Mouse (Mus musculus) MEL (cell line): ENCODE data around the gene Nnat. TPM values are rescaled to one million over a fixed set of nuclear protein-coding genes. Genes with fewer than 3 reads are reported as not detected.
A peak's percentile ranks its signal among the peaks of the same experiment; 100 is the strongest.

Experiments
- DNase-seq: peaks from one replicate; pipeline ENCODE4 v3.0.0; 2011; ENCODE audit warnings: low read depth, low spot score
- H3K27ac ChIP-seq: 2 replicates; pipeline ENCODE4 v1.5.1; 2012; ENCODE audit warnings: low read depth, mild to moderate bottlenecking, control low read depth, low read length, moderate library complexity; ENCODE audit not compliant: control insufficient read depth
- H3K27me3 ChIP-seq, 2 experiments: fragments of 150-350 bp in 1 of 2; sonication (generic) in 1 of 2; 2 replicates each; pipeline ENCODE4 v1.6.1; 2012; ENCODE audit warnings: low read length in 2 of 2, mild to moderate bottlenecking in 2 of 2, improper control_type of control experiment in 1 of 2, moderate library complexity in 1 of 2; ENCODE audit not compliant: insufficient read depth in 2 of 2, control insufficient read depth in 1 of 2
- H3K36me3 ChIP-seq, 2 experiments: 2 replicates each; pipeline ENCODE4 v1.6.1; 2012 to 2014; ENCODE audit warnings: low read length in 2 of 2, improper control_type of control experiment in 1 of 2, inconsistent platforms in 1 of 2, mild to moderate bottlenecking in 1 of 2; ENCODE audit not compliant: insufficient read depth in 2 of 2, control insufficient read depth in 1 of 2
- H3K4me1 ChIP-seq, 2 experiments: fragments of 150-350 bp in 1 of 2; sonication (generic) in 1 of 2; 2 replicates each; pipeline ENCODE4 v1.6.1; 2012; ENCODE audit warnings: low read length in 2 of 2, improper control_type of control experiment in 1 of 2, mild to moderate bottlenecking in 1 of 2; ENCODE audit not compliant: insufficient read depth in 2 of 2, control insufficient read depth in 1 of 2
- H3K4me3 ChIP-seq, 2 experiments: fragments of 150-350 bp in 1 of 2; sonication (generic) in 1 of 2; 2 replicates each; pipeline ENCODE4 v1.5.1; 2012; ENCODE audit warnings: low read depth in 2 of 2, low read length in 2 of 2, mild to moderate bottlenecking in 2 of 2, moderate library complexity in 2 of 2, control low read depth in 1 of 2, improper control_type of control experiment in 1 of 2; ENCODE audit not compliant: control insufficient read depth in 1 of 2, insufficient read depth in 1 of 2
- H3K79me2 ChIP-seq: 2 replicates; pipeline ENCODE4 v1.6.1; 2012; ENCODE audit warnings: mild to moderate bottlenecking, low read length, moderate library complexity; ENCODE audit not compliant: control insufficient read depth, poor library complexity, insufficient read depth
- H3K9ac ChIP-seq: 2 replicates; pipeline ENCODE4 v1.6.1; 2012; ENCODE audit warnings: low read depth, mild to moderate bottlenecking, control low read depth, low read length, moderate library complexity; ENCODE audit not compliant: control insufficient read depth, poor library complexity, severe bottlenecking
- H3K9me3 ChIP-seq: fragments of 150-350 bp; sonication (generic); replicated peaks from 2 replicates; pipeline ENCODE4 v1.6.1; 2012; ENCODE audit warnings: mild to moderate bottlenecking, low read length, improper control_type of control experiment, moderate library complexity; ENCODE audit not compliant: insufficient read depth
- BHLHE40 ChIP-seq: IDR thresholded peaks from 2 replicates; pipeline ENCODE4 v1.6.1; 2012; ENCODE audit warnings: low read depth, mild to moderate bottlenecking, inconsistent platforms, low read length, improper control_type of control experiment, borderline replicate concordance
- CTCF ChIP-seq, 3 experiments: IDR thresholded peaks in 2 of 3; conservative IDR thresholded peaks in 1 of 3; 2 replicates each; pipeline ENCODE4 v1.5.1; 2011 to 2012; ENCODE audit warnings: low read length in 3 of 3, low read depth in 2 of 3, mild to moderate bottlenecking in 2 of 3, improper control_type of control experiment in 1 of 3, inconsistent platforms in 1 of 3, mixed read lengths in 1 of 3, moderate library complexity in 1 of 3; ENCODE audit not compliant: control insufficient read depth in 1 of 3, insufficient read depth in 1 of 3, poor library complexity in 1 of 3, severe bottlenecking in 1 of 3
- EP300 ChIP-seq, 2 experiments: IDR thresholded peaks; 2 replicates each; pipeline ENCODE4 v1.6.1; 2011; ENCODE audit warnings: improper control_type of control experiment in 2 of 2, low read length in 2 of 2, low read depth in 1 of 2, mild to moderate bottlenecking in 1 of 2
- ETS1 ChIP-seq: IDR thresholded peaks from 2 replicates; pipeline ENCODE4 v1.6.1; 2012; ENCODE audit warnings: low read depth, mild to moderate bottlenecking, inconsistent platforms, low read length, improper control_type of control experiment, moderate library complexity
- GATA1 ChIP-seq: IDR thresholded peaks from 2 replicates; pipeline ENCODE4 v1.6.1; 2011; ENCODE audit warnings: low read depth, low read length, improper control_type of control experiment
- JUND ChIP-seq: IDR thresholded peaks from 2 replicates; pipeline ENCODE4 v1.6.1; 2011; ENCODE audit warnings: low read depth, mild to moderate bottlenecking, improper control_type of control experiment, low read length
- MAX ChIP-seq: IDR thresholded peaks from 2 replicates; pipeline ENCODE4 v1.6.1; 2011; ENCODE audit warnings: low read length, improper control_type of control experiment
- MEF2A ChIP-seq: IDR thresholded peaks from 2 replicates; pipeline ENCODE4 v1.6.1; 2014; ENCODE audit warnings: low read depth, mild to moderate bottlenecking, inconsistent platforms, low read length, improper control_type of control experiment; ENCODE audit not compliant: poor library complexity, insufficient replicate concordance, severe bottlenecking; ENCODE audit errors: extremely low read depth
- MYC ChIP-seq: IDR thresholded peaks from 2 replicates; pipeline ENCODE4 v1.6.1; 2011; ENCODE audit warnings: low read depth, mild to moderate bottlenecking, low read length, improper control_type of control experiment, moderate library complexity
- NELFE ChIP-seq: IDR thresholded peaks from 2 replicates; pipeline ENCODE4 v1.6.1; 2011; ENCODE audit warnings: low read depth, low read length, improper control_type of control experiment
- NRF1 ChIP-seq: IDR thresholded peaks from 2 replicates; pipeline ENCODE4 v1.6.1; 2014; ENCODE audit warnings: low read depth, mild to moderate bottlenecking, inconsistent platforms, low read length, improper control_type of control experiment, moderate library complexity; ENCODE audit not compliant: poor library complexity, insufficient read depth, severe bottlenecking
- POLR2AphosphoS5 ChIP-seq: IDR thresholded peaks from 2 replicates; pipeline ENCODE4 v1.6.1; 2012; ENCODE audit warnings: low read depth, borderline replicate concordance, mild to moderate bottlenecking, inconsistent platforms, low read length, moderate library complexity, mixed read lengths
- RAD21 ChIP-seq: IDR thresholded peaks from 2 replicates; pipeline ENCODE4 v1.6.1; 2011; ENCODE audit warnings: mild to moderate bottlenecking, low read depth, low read length, improper control_type of control experiment
- TAL1 ChIP-seq: IDR thresholded peaks from 2 replicates; pipeline ENCODE4 v1.6.1; 2012; ENCODE audit warnings: mild to moderate bottlenecking, inconsistent platforms, low read length, moderate library complexity, mixed read lengths
- TCF12 ChIP-seq: IDR thresholded peaks from 2 replicates; pipeline ENCODE4 v1.6.1; 2014; ENCODE audit warnings: low read depth, mild to moderate bottlenecking, inconsistent platforms, low read length, improper control_type of control experiment, moderate library complexity
- ZNF384 ChIP-seq: IDR thresholded peaks from 2 replicates; pipeline ENCODE4 v1.6.1; 2012; ENCODE audit warnings: low read depth, mild to moderate bottlenecking, inconsistent platforms, low read length, improper control_type of control experiment
- polyA plus RNA-seq, 2 experiments: library from polyadenylated mRNA; stranded (reverse) in 1 of 2; unstranded in 1 of 2; fragments of >175 nt in 1 of 2; fragments of >200 nt in 1 of 2; gene quantifications; 2 replicates each; pipeline versions ENCODE4 v1.2.1 to v1.2.4; 2012; ENCODE audit warnings: low replicate concordance in 2 of 2, low read depth in 1 of 2; ENCODE audit not compliant: insufficient read length in 2 of 2, insufficient read depth in 1 of 2, missing spikeins in 1 of 2
- total RNA-seq: library from RNA; depleted of rRNA; stranded (reverse); fragments of 300-350 nt; gene quantifications from 2 replicates; pipeline ENCODE4 v1.2.3, GENCODE M21; 2012

Gene Nnat
- total and polyA plus RNA-seq, 3 experiments = 0.92 to 1.5 TPM; not detected in 1

DNA sequence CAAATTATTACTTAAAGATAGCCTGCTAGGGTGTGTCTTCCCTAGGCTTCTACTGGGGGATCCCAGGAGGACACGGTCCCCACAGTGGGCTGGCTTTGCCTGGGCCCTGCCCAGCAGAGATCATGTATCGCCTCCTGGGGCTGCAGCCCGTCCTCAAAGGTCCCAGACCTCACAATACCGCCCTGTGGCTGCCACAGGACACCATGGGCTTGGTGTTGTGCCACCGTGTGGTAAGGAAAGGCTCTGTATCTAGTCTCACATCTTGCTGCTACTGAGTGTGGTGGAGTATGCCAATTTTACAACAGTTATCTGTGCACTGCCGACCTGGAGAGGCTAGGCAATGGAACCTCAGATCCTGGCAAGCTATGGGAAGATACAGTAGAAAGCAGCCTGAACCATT is 1.4 kb upstream of the Nnat start:
- Histone ChIP-seq H3K9me3 (no peaks in the 10 kb centered on the region), H3K4me3 (no peak overlapping the region), H3K36me3 (peaks cover 0 to 8% of the 10 kb centered on the region in 2 experiments; a peak in 3 of 4 replicates), H3K4me1 (peaks cover 0 to 11% of the 10 kb centered on the region in 2 experiments; a peak in 2 of 4 replicates), H3K79me2 (peaks cover 17% of the 10 kb centered on the region), H3K9ac (no peak overlapping the region), H3K27me3 (no peaks in the 10 kb centered on the region), H3K27ac (no peak overlapping the region)
- DNase-seq = peak; percentile 8
- no peak for TF ChIP-seq ETS1
- peak in 1 of 3 experiments; percentile 15; a peak in 1 of 6 replicates for TF ChIP-seq CTCF (IDR thresholded peaks at IDR 0.05 in 2 of 3, conservative IDR thresholded peaks at IDR 0.05 in 1 of 3; ENCODE audit: control insufficient read depth in 1 of 3, insufficient read depth in 1 of 3, low read depth in 2 of 3, low read length in 3 of 3, poor library complexity in 1 of 3, severe bottlenecking in 1 of 3)
- TF ChIP-seq GATA1 = no peak
- TF ChIP-seq EP300 (IDR thresholded peaks at IDR 0.05; ENCODE audit: low read depth in 1 of 2, low read length in 2 of 2) = no peak

DNA sequence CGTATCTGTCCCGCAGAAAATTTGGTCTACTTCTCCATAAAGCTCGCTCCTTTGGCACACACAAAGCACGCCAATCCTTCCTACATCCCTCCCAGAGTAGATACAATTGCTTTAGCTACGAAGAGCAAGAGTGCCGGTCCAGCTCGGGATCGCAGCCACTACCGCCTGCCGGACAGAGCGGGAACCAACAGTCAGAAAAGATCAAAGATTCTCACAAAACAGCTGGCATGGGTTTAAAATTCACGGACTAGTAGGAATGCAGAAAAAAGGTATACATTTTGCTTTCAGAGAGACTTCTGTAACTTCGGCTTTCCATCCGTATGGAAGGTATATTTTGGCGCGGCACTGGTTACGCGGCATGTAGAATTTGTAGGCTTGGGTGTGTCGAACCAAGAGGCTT is 438 bp upstream of the Nnat start:
- H3K4me1 ChIP-seq = peaks cover 0 to 13% of the 10 kb centered on the region in 2 experiments; a peak in 2 of 4 replicates
- peaks cover 0 to 10% of the 10 kb centered on the region in 2 experiments; a peak in 3 of 4 replicates for H3K36me3 ChIP-seq
- H3K27ac ChIP-seq = no peak overlapping the region
- H3K79me2 ChIP-seq = peaks cover 19% of the 10 kb centered on the region
- no peak for DNase-seq
- H3K4me3 ChIP-seq = no peak overlapping the region
- TF ChIP-seq NRF1 = no peak
- no peak for TF ChIP-seq NELFE
- TF ChIP-seq CTCF (IDR thresholded peaks at IDR 0.05 in 2 of 3, conservative IDR thresholded peaks at IDR 0.05 in 1 of 3; ENCODE audit: control insufficient read depth in 1 of 3, insufficient read depth in 1 of 3, low read depth in 2 of 3, low read length in 3 of 3, poor library complexity in 1 of 3, severe bottlenecking in 1 of 3) = no peak
- no peak for TF ChIP-seq TAL1
- TF ChIP-seq ETS1 = no peak
- TF ChIP-seq MYC = no peak
- H3K27me3 ChIP-seq = no peaks in the 10 kb centered on the region
- H3K9me3 ChIP-seq = no peaks in the 10 kb centered on the region
- no peak overlapping the region for H3K9ac ChIP-seq

DNA sequence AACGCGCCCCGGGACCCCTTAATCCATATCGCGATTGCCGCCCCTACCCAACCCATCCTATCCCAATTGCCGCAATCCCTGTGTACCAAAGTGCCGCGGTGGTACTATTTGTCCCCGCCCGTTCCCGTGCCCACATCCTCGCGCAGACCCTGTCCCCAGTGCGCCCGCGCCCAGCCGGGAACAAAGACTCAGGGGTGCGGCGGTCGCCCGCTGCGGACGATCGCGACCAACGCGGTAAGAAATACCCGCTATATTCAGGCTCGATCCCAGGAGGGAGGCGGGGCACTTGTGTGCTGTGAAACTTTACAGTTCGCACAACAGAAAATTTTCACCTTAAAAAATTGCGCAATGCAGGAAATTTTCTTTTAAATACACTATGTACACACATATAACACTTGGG is 424 bp downstream of the Nnat start:
- Histone ChIP-seq H3K27ac (no peak overlapping the region), H3K36me3 (peaks cover 0 to 17% of the 10 kb centered on the region in 2 experiments; a peak in 3 of 4 replicates), H3K4me3 (no peak overlapping the region), H3K9me3 (no peaks in the 10 kb centered on the region), H3K9ac (no peak overlapping the region), H3K4me1 (peaks cover 0 to 19% of the 10 kb centered on the region in 2 experiments; a peak in 3 of 4 replicates), H3K79me2 (peaks cover 25% of the 10 kb centered on the region), H3K27me3 (no peaks in the 10 kb centered on the region)
- TF ChIP-seq BHLHE40 = no peak
- no peak for TF ChIP-seq TCF12
- TF ChIP-seq MAX = no peak
- no peak for TF ChIP-seq ZNF384
- no peak for TF ChIP-seq POLR2AphosphoS5
- TF ChIP-seq JUND = no peak
- no peak for TF ChIP-seq MEF2A
- TF ChIP-seq RAD21 = no peak
- no peak for DNase-seq
